Mouse (Mus musculus) kidney, adult 18-20 months (tissue): ENCODE results near the gene Tm9sf3.

Source experiments
- DNase-seq: peaks from one replicate; pipeline ENCODE4 v3.0.0; 2021

Gene Tm9sf3

GRCm38 (mm10) chr19:41260736-41261135, 3.1 kb downstream of the Tm9sf3 start:
- peak; percentile 34 for DNase-seq

- no peak for DNase-seq
Measured at GRCm38 (mm10) chr19:41259256-41259655, 4.5 kb downstream of the Tm9sf3 start.

- peak; percentile 48 for DNase-seq
Measured at GRCm38 (mm10) chr19:41258707-41259106, 5.1 kb downstream of the Tm9sf3 start.

- DNase-seq: no peak
Measured at GRCm38 (mm10) chr19:41254584-41254983, 9.2 kb downstream of the Tm9sf3 start.

DNA sequence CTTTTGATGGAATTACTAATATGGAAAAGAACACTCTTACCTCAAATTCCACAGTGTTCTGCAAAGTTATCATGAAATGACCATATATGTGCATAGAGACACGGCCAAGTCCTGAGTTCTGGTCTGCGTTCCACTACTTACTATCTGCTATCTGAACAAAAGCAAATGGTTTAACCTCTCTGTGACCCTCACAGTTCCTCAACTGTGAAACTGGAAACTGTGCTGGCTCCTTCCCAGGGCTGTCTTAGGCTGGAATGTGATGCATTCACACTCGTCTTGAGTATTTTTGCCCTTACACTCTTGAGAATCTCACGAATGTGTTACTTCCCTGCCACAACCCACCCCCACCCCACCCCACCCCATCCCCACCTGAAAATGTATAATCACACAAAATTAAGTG, 14.8 kb downstream of the Tm9sf3 start:
- no peak for DNase-seq

DNA sequence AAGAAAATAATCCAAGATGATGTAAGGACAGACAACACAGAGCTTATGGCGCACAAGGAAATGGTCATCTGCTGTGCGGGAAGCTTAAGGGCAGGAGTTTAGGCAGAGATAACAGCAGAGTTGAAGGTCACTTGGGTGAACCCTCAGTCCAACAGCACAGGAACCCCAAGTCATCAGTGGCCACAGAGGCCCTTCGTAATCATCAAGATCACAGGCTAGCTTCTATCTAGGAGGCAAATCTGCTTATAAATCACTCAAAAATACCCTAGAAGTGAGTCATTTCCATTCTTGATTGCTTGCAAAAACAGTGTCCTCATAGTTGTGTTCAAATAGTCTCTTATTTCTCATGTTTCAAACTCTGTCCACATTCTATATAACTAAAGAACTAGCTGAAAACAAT, 15.5 kb downstream of the Tm9sf3 start:
- DNase-seq: no peak

GRCm38 (mm10) chr19:41246271-41246670, 17.5 kb downstream of the Tm9sf3 start:
- no peak for DNase-seq

- peak; percentile 45 for DNase-seq
Measured at GRCm38 (mm10) chr19:41244581-41244980, 19.2 kb downstream of the Tm9sf3 start.

GRCm38 (mm10) chr19:41241997-41242396, 21.8 kb downstream of the Tm9sf3 start:
- DNase-seq: no peak

GRCm38 (mm10) chr19:41233698-41234097, 30.1 kb downstream of the Tm9sf3 start:
- no peak for DNase-seq

GRCm38 (mm10) chr19:41208326-41208725, 55.5 kb downstream of the Tm9sf3 start:
- DNase-seq: no peak

- DNase-seq: peak; percentile 32
Measured at GRCm38 (mm10) chr19:41206811-41207344, 56.9 kb downstream of the Tm9sf3 start, which contains the start of gene Tll2. TSS of gene Tll2 (minus strand) at chr19:41206835.

- DNase-seq: no peak
Measured at GRCm38 (mm10) chr19:41206041-41206810, 57.6 kb downstream of the Tm9sf3 start.

- no peak for DNase-seq
Measured at GRCm38 (mm10) chr19:41204159-41205081, 59.4 kb downstream of the Tm9sf3 start.

DNA sequence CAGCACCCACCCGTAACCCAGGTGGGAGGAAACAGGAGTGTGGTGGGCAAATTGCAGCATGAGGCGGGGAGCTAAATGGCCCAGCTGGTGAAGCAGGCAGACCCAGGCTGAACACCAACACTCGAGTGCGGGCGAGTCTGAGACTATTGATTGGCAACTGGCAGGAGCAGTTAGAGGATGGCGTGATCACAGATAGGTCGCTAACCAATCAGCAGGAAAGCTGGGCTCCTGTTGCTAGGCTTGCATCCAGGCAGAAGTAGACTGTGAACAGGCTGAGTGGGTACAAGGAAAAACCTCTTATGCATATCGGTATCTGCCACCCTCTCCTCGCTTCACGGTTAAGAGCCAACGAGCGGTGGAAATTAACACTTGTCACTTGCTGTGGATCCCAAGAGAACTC, 66.2 kb downstream of the Tm9sf3 start:
- DNase-seq: no peak

- no peak for DNase-seq
Measured at GRCm38 (mm10) chr19:41193379-41193778, 70.4 kb downstream of the Tm9sf3 start.

DNA sequence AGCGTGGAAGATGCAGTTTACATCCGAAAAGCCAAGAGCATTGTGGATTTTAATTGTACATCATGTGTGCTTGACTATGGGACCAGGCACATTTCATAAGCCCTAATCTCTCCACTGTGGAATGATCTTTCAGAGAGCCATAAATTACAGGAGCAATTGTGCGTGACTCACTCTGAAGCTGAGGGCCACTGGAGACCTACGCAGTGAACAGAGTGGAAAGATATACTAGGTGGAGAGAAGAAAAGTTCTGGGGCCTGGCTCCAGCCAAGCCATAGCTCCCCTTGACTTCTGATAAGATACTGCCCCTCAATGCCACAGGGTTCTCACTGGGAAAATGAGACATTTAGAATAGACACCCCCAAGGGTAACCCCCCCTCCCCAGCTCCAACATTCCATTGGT, 70.8 kb downstream of the Tm9sf3 start:
- DNase-seq: no peak

- no peak for DNase-seq
Measured at GRCm38 (mm10) chr19:41191724-41192123, 72.1 kb downstream of the Tm9sf3 start.

DNA sequence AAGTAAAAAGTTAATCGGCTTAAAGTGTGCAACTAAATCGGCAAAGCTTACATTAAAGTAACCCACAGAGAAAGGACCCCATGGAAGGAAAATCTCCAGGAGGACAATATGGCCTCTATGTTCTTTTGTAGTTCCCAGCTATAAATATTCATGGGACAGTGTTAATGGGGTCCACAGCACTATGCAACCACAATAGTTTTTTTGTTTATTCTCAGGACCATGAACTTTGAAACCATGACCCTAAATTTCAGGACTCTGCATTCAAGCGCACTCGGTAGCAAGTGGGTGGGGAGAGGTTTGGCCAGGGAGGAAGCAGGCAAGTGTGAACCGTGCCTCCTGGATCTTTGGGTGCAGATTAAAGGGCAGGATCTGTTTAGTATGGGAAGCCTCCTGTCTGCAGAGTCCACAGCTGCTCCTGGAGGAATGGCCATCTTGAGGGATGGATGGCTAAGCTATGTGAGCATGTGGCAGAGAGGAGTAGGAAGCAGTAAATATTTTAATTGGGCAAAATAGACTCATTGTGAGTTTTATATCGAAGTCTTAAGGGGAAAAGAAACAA, 72.8 kb downstream of the Tm9sf3 start:
- DNase-seq: no peak

GRCm38 (mm10) chr19:41177331-41177730, 86.5 kb downstream of the Tm9sf3 start:
- no peak for DNase-seq

GRCm38 (mm10) chr19:41176881-41177280, 86.9 kb downstream of the Tm9sf3 start:
- DNase-seq: no peak

GRCm38 (mm10) chr19:41165914-41166235, 97.9 kb downstream of the Tm9sf3 start:
- DNase-seq: no peak

DNA sequence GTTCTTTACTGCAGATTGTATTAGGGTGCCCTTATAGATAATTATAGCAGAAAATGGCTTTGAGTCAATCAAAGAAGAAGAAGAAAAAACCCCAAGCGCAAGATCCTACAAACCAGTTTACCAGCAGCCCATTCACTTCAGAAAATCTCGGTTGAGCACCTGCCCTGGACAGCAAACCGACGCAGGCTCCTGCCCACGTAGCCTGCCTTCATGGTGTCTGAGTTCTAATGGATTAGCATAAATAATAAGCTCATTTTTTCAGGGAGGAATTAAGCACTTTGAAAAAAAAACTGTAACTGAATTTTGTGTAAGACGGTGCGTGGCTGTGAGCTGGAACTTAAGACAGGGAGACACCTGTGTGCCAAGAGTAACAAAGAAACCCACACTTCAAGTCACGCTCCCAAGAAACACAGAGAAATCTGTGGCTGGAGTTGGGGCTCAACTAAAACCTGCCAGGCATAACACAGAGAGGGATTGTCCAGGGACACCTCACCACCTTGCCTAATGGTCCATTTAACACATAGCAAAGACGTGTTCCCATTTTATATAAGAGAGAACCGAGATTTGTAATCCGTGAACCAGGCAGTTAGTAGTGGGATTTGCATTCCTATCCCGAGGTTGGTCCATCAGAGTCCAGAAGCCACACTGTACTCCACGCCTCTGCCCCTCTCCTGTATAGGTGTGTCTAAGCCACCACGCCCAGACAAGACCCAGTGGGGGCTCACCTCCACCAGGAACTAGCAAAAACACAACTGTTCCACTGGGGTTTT, 98.5 kb downstream of the Tm9sf3 start:
- no peak for DNase-seq
